In the genomic region with DNA sequence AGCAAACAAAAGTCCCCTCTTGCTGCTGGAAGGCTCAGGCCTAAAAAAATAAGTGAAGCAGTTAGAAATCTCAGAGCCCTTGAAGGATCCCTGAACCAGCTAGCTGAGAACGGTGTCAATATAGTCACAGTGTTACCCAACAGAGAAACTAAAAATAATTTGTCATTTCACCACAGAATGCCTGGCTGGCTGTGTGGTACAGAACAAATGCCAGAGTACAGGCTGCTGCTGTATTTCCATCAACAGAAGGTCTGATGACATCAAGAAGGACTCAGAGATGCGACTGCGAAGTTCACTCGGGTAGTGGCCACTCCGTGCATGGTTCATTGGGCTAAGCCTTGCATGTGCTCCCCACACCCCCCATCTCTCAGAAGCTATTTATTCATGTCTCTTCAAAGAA, we compare ENCODE assay signal across 18 mouse cellular contexts.
DNase-seq lines count a peak whose midpoint lies in the region; ATAC-seq and TF ChIP-seq lines count a peak whose summit lies in the region.
"Had no signal": no experiment of that assay in that cellular context is flagged by ENCODE, and none has a peak within 500 bp of the region (broad histone marks: within the 10 kb centered on the region; RNA-seq: fewer than 3 reads in every experiment).

No protein-coding gene starts in this region.

- 0 out of 2 replicates have a peak, but pooled peaks have one; percentile 27 for ATAC-seq in midbrain, embryonic 15.5 days (replicated peaks)
- ATAC-seq in midbrain, embryonic 16.5 days = no peak
- peak; percentile 21; the same call in 1 of the 2 replicates for ATAC-seq in megakaryocyte, adult 5-6 weeks (ENCODE audit: poor library complexity, severe bottlenecking)
- ATAC-seq in CD4-positive, CD25-positive, alpha-beta regulatory T cell, adult 4 months = no peak
- ATAC-seq: inflammation-experienced regulatory T-cells, adult 6 months had no signal

- no peaks in the 10 kb centered on the region for H3K27me3 ChIP-seq in midbrain, embryonic 15.5 days (replicated peaks)
- no peaks in the 10 kb centered on the region for H3K27me3 ChIP-seq in midbrain, embryonic 16.5 days (ENCODE audit: control insufficient read depth, insufficient read depth, low read depth, low read length)
- H3K27me3 ChIP-seq: embryonic facial prominence, embryonic 12.5 days had no signal

- H3K9me3 ChIP-seq in midbrain, embryonic 15.5 days = no peaks in the 10 kb centered on the region
- no peaks in the 10 kb centered on the region for H3K9me3 ChIP-seq in midbrain, embryonic 16.5 days (replicated peaks; ENCODE audit: control insufficient read depth, low read length, poor library complexity, severe bottlenecking)
- H3K9me3 ChIP-seq: embryonic facial prominence, embryonic 12.5 days; G1E; hindbrain, embryonic 10.5 days had no signal

- no peaks in the 10 kb centered on the region for H3K4me1 ChIP-seq in midbrain, embryonic 15.5 days
- H3K4me1 ChIP-seq in midbrain, embryonic 16.5 days (ENCODE audit: control insufficient read depth, insufficient read depth, low read length) = no peaks in the 10 kb centered on the region
- H3K4me1 ChIP-seq: embryonic facial prominence, embryonic 12.5 days; hindbrain, embryonic 10.5 days had no signal

- no peak overlapping the region for H3K27ac ChIP-seq in midbrain, embryonic 15.5 days
- no peak overlapping the region for H3K27ac ChIP-seq in midbrain, embryonic 16.5 days (ENCODE audit: low read length)
- H3K27ac ChIP-seq in layer of hippocampus, adult 2 months = peak overlapping the region; percentile 94
- H3K27ac ChIP-seq: embryonic facial prominence, embryonic 12.5 days; hindbrain, embryonic 10.5 days; liver, embryonic 14.5 days had no signal

- H3K36me3 ChIP-seq in midbrain, embryonic 15.5 days (replicated peaks) = peaks cover 14% of the 10 kb centered on the region; the same call in 1 of the 2 replicates
- H3K36me3 ChIP-seq in midbrain, embryonic 16.5 days (ENCODE audit: control insufficient read depth, insufficient read depth, low read length) = peaks cover 14% of the 10 kb centered on the region

- peak; percentile 13 for DNase-seq in gastrocnemius, adult 18-20 months (ENCODE audit: low spot score)
- no peak for DNase-seq in gastrocnemius, postnatal 4 days (ENCODE audit: low spot score in 2 of 2)
- DNase-seq in layer of hippocampus, adult 2 months (ENCODE audit: low spot score in 2 of 2) = peak; percentile 55 to 57
- no peak for DNase-seq in liver
- DNase-seq: cerebellum, adult 11 months; cerebellum, postnatal 36 days; gastrocnemius, postnatal 14 days; thymus, adult 18-20 months had no signal

- 96% methylated on average over 5 of the region's 5 CpGs for WGBS in midbrain, embryonic 15.5 days
- WGBS in midbrain, embryonic 16.5 days = 89% methylated on average over 5 of the region's 5 CpGs

- no peak overlapping the region for H3K4me2 ChIP-seq in midbrain, embryonic 15.5 days
- H3K4me2 ChIP-seq in midbrain, embryonic 16.5 days (ENCODE audit: low read length) = no peak overlapping the region
- H3K4me2 ChIP-seq: embryonic facial prominence, embryonic 12.5 days; midbrain, embryonic 11.5 days had no signal

- H3K9ac ChIP-seq in midbrain, embryonic 15.5 days = no peak overlapping the region
- H3K9ac ChIP-seq in midbrain, embryonic 16.5 days (ENCODE audit: low read depth, low read length) = no peak overlapping the region
- H3K9ac ChIP-seq: embryonic facial prominence, embryonic 12.5 days; liver, embryonic 14.5 days had no signal

- TF ChIP-seq CTCF in layer of hippocampus, adult 2 months (conservative IDR thresholded peaks at IDR 0.05) = no peak

- H3K4me3 ChIP-seq in midbrain, embryonic 15.5 days = no peak overlapping the region
- no peak overlapping the region for H3K4me3 ChIP-seq in midbrain, embryonic 16.5 days (ENCODE audit: low read depth, low read length)
- H3K4me3 ChIP-seq in layer of hippocampus, adult 2 months = no peak overlapping the region
- H3K4me3 ChIP-seq: embryonic facial prominence, embryonic 12.5 days; hindbrain, embryonic 10.5 days had no signal

Comparison
In these comparisons a context has a peak if more than half of its experiments do, and no peak if none do; other contexts are left out.
1. DNase-seq: peak in gastrocnemius, adult 18-20 months (single experiment) and layer of hippocampus, adult 2 months (2 of 2); none in gastrocnemius, postnatal 4 days (0 of 2) and liver (single experiment).
2. ATAC-seq: peak in midbrain, embryonic 15.5 days (single experiment) and megakaryocyte, adult 5-6 weeks (single experiment); none in midbrain, embryonic 16.5 days (single experiment) and CD4-positive, CD25-positive, alpha-beta regulatory T cell, adult 4 months (single experiment).